Mouse (Mus musculus): ENCODE results near the gene Gm20219. TPM values are rescaled to one million over a fixed set of nuclear protein-coding genes. Genes with fewer than 3 reads are reported as not detected.

Gm20219 gene
- polyA plus RNA-seq, 1 experiment from 2014 or later, result 1.0 TPM

- Histone ChIP-seq H3K27me3 (no peaks in the 10 kb centered on the region), H3K4me2 (no peak overlapping the region), H3K36me3 (no peaks in the 10 kb centered on the region), H3K9ac (replicated peaks) (no peak overlapping the region), H3K9me3 (no peaks in the 10 kb centered on the region), H3K4me1 (replicated peaks) (0 out of 2 replicates have a peak, but pooled peaks cover 6% of the 10 kb centered on the region), H3K27ac (no peak overlapping the region), H3K4me3 (replicated peaks) (no peak overlapping the region)
- WGBS, result 31% methylated on average over 6 of the region's 6 CpGs
- peak; percentile 56; the same call in 1 of the 2 replicates for ATAC-seq (ENCODE audit: insufficient number of reproducible peaks, insufficient read depth, low FRiP score, low TSS enrichment, low read depth)
Observed at GRCm38 (mm10) chr17:56540562-56540975, 13.6 kb downstream of the Gm20219 start.

GRCm38 (mm10) chr17:56537912-56538311, 16.3 kb downstream of the Gm20219 start:
- no peak for ATAC-seq (ENCODE audit: insufficient number of reproducible peaks, insufficient read depth, low FRiP score, low TSS enrichment, low read depth)
- Histone ChIP-seq H3K36me3 (no peaks in the 10 kb centered on the region), H3K9me3 (no peaks in the 10 kb centered on the region), H3K4me3 (replicated peaks) (no peak overlapping the region), H3K4me2 (no peak overlapping the region), H3K27ac (no peak overlapping the region), H3K27me3 (no peaks in the 10 kb centered on the region), H3K9ac (replicated peaks) (no peak overlapping the region), H3K4me1 (replicated peaks) (0 out of 2 replicates have a peak, but pooled peaks cover 4% of the 10 kb centered on the region)
- WGBS, result 39% methylated on average over 8 of the region's 8 CpGs

GRCm38 (mm10) chr17:56536874-56537273, 17.3 kb downstream of the Gm20219 start:
- Histone ChIP-seq H3K4me1 (replicated peaks) (no peaks in the 10 kb centered on the region), H3K27ac (no peak overlapping the region), H3K9me3 (no peaks in the 10 kb centered on the region), H3K4me2 (no peak overlapping the region), H3K4me3 (replicated peaks) (no peak overlapping the region), H3K27me3 (no peaks in the 10 kb centered on the region), H3K36me3 (no peaks in the 10 kb centered on the region), H3K9ac (replicated peaks) (no peak overlapping the region)
- 77% methylated on average over 3 of the region's 3 CpGs for WGBS
- no peak for ATAC-seq (ENCODE audit: insufficient number of reproducible peaks, insufficient read depth, low FRiP score, low TSS enrichment, low read depth)

GRCm38 (mm10) chr17:56536192-56536591, 18.0 kb downstream of the Gm20219 start:
- no peak overlapping the region for H3K9ac ChIP-seq (replicated peaks)
- no peak overlapping the region for H3K4me3 ChIP-seq (replicated peaks)
- H3K36me3 ChIP-seq, result no peaks in the 10 kb centered on the region
- no peak for ATAC-seq (ENCODE audit: insufficient number of reproducible peaks, insufficient read depth, low FRiP score, low TSS enrichment, low read depth)
- H3K4me2 ChIP-seq, result no peak overlapping the region
- WGBS, result 76% methylated on average over 14 of the region's 14 CpGs
- no peaks in the 10 kb centered on the region for H3K27me3 ChIP-seq
- H3K4me1 ChIP-seq (replicated peaks), result no peaks in the 10 kb centered on the region
- H3K9me3 ChIP-seq, result no peaks in the 10 kb centered on the region
- H3K27ac ChIP-seq, result no peak overlapping the region

GRCm38 (mm10) chr17:56524943-56525342, 29.2 kb downstream of the Gm20219 start:
- Histone ChIP-seq H3K9me3 (no peaks in the 10 kb centered on the region), H3K4me2 (no peak overlapping the region), H3K9ac (replicated peaks) (no peak overlapping the region), H3K4me3 (replicated peaks) (no peak overlapping the region), H3K4me1 (replicated peaks) (no peaks in the 10 kb centered on the region), H3K27ac (no peak overlapping the region), H3K36me3 (no peaks in the 10 kb centered on the region), H3K27me3 (no peaks in the 10 kb centered on the region; the same call in 1 of the 2 replicates)
- no peak for ATAC-seq (ENCODE audit: insufficient number of reproducible peaks, insufficient read depth, low FRiP score, low TSS enrichment, low read depth)
- WGBS, result 82% methylated on average over 4 of the region's 4 CpGs

- Histone ChIP-seq H3K27ac (no peak overlapping the region), H3K27me3 (no peaks in the 10 kb centered on the region; the same call in 1 of the 2 replicates), H3K4me2 (no peak overlapping the region), H3K9me3 (no peaks in the 10 kb centered on the region), H3K36me3 (no peaks in the 10 kb centered on the region), H3K4me3 (replicated peaks) (no peak overlapping the region), H3K4me1 (replicated peaks) (no peaks in the 10 kb centered on the region), H3K9ac (replicated peaks) (no peak overlapping the region)
- WGBS, result 64% methylated on average over 1 of the region's 1 CpGs
- no peak for ATAC-seq (ENCODE audit: insufficient number of reproducible peaks, insufficient read depth, low FRiP score, low TSS enrichment, low read depth)
Observed at GRCm38 (mm10) chr17:56522744-56523143, 31.4 kb downstream of the Gm20219 start.

GRCm38 (mm10) chr17:56515690-56516410, 38.3 kb downstream of the Gm20219 start:
- Histone ChIP-seq H3K9ac (replicated peaks) (no peak overlapping the region), H3K27ac (no peak overlapping the region), H3K4me2 (peak overlapping the region; percentile 33), H3K4me3 (replicated peaks) (no peak overlapping the region), H3K36me3 (no peaks in the 10 kb centered on the region), H3K9me3 (peaks cover 14% of the 10 kb centered on the region; the same call in 1 of the 2 replicates), H3K4me1 (replicated peaks) (peaks cover 18% of the 10 kb centered on the region), H3K27me3 (peaks cover 52% of the 10 kb centered on the region)
- ATAC-seq (ENCODE audit: insufficient number of reproducible peaks, insufficient read depth, low FRiP score, low TSS enrichment, low read depth), result 0 out of 2 replicates have a peak, but pooled peaks have one; percentile 27
- 13% methylated on average over 13 of the region's 13 CpGs for WGBS

- peaks cover 62% of the 10 kb centered on the region for H3K27me3 ChIP-seq
- no peaks in the 10 kb centered on the region for H3K36me3 ChIP-seq
- no peak overlapping the region for H3K4me3 ChIP-seq (replicated peaks)
- H3K9me3 ChIP-seq, result peaks cover 14% of the 10 kb centered on the region; the same call in 1 of the 2 replicates
- H3K9ac ChIP-seq (replicated peaks), result no peak overlapping the region
- WGBS, result 48% methylated on average over 12 of the region's 12 CpGs
- no peak overlapping the region for H3K27ac ChIP-seq
- peaks cover 23% of the 10 kb centered on the region for H3K4me1 ChIP-seq (replicated peaks)
- ATAC-seq (ENCODE audit: insufficient number of reproducible peaks, insufficient read depth, low FRiP score, low TSS enrichment, low read depth), result no peak
- no peak overlapping the region for H3K4me2 ChIP-seq
Observed at GRCm38 (mm10) chr17:56514916-56515315, 39.3 kb downstream of the Gm20219 start.

GRCm38 (mm10) chr17:56514330-56514729, 39.9 kb downstream of the Gm20219 start:
- H3K27me3 ChIP-seq, result peaks cover 68% of the 10 kb centered on the region
- no peaks in the 10 kb centered on the region for H3K36me3 ChIP-seq
- H3K9me3 ChIP-seq, result peaks cover 14% of the 10 kb centered on the region; the same call in 1 of the 2 replicates

GRCm38 (mm10) chr17:56512310-56512709, 41.9 kb downstream of the Gm20219 start, which contains the start of gene Znrf4:
Gene Znrf4, minus strand, starts transcription at chr17:56512431.
- H3K9ac ChIP-seq (replicated peaks), result peak within 1 kb of the TSS; percentile 24; the same call in 1 of the 2 replicates
- no peak within 1 kb of the TSS for H3K27ac ChIP-seq
- no peaks in the 10 kb centered on the region for H3K36me3 ChIP-seq
- WGBS, result 63% methylated on average over 22 of the region's 22 CpGs
- peaks cover 80% of the 10 kb centered on the region for H3K27me3 ChIP-seq
- peak within 1 kb of the TSS; percentile 47 for H3K4me2 ChIP-seq
- ATAC-seq (ENCODE audit: insufficient number of reproducible peaks, insufficient read depth, low FRiP score, low TSS enrichment, low read depth), result no peak
- peak within 1 kb of the TSS; percentile 30 for H3K4me3 ChIP-seq (replicated peaks)
- peaks cover 14% of the 10 kb centered on the region; the same call in 1 of the 2 replicates for H3K9me3 ChIP-seq
- peaks cover 30% of the 10 kb centered on the region for H3K4me1 ChIP-seq (replicated peaks)

More at GRCm38 (mm10) chr17:56514330-56514729, 39.9 kb downstream of the Gm20219 start:
- Histone ChIP-seq H3K9ac (replicated peaks) (no peak overlapping the region), H3K4me3 (replicated peaks) (no peak overlapping the region), H3K27ac (no peak overlapping the region), H3K4me2 (no peak overlapping the region), H3K4me1 (replicated peaks) (peaks cover 25% of the 10 kb centered on the region)
- ATAC-seq (ENCODE audit: insufficient number of reproducible peaks, insufficient read depth, low FRiP score, low TSS enrichment, low read depth), result no peak

GRCm38 (mm10) chr17:56511707-56512090, 42.5 kb downstream of the Gm20219 start:
- peaks cover 36% of the 10 kb centered on the region for H3K4me1 ChIP-seq (replicated peaks)

More at GRCm38 (mm10) chr17:56511707-56512090, 42.5 kb downstream of the Gm20219 start:
- H3K27me3 ChIP-seq, result peaks cover 80% of the 10 kb centered on the region
- H3K4me3 ChIP-seq (replicated peaks), result peak overlapping the region; percentile 30
- no peak overlapping the region for H3K9ac ChIP-seq (replicated peaks)
- peak overlapping the region; percentile 47 for H3K4me2 ChIP-seq
- WGBS, result 26% methylated on average over 29 of the region's 29 CpGs
- peaks cover 14% of the 10 kb centered on the region; the same call in 1 of the 2 replicates for H3K9me3 ChIP-seq
- no peak overlapping the region for H3K27ac ChIP-seq
- no peak for ATAC-seq (ENCODE audit: insufficient number of reproducible peaks, insufficient read depth, low FRiP score, low TSS enrichment, low read depth)
- no peaks in the 10 kb centered on the region for H3K36me3 ChIP-seq
